Mouse (Mus musculus) hindbrain, embryonic 11.5 days (tissue): ENCODE data around the gene Tprgl. TPM values are rescaled to one million over a fixed set of nuclear protein-coding genes. Genes with fewer than 3 reads are reported as not detected.

Source experiments
- ATAC-seq: fragments of 200-750 bp; cut with Nextera tagmentation; 2 replicates; pipeline ENCODE4 v1.8.0; 2017; ENCODE audit warnings: mild to moderate bottlenecking, moderate TSS enrichment, moderate library complexity; ENCODE audit not compliant: low FRiP score
- DNase-seq: peaks from one replicate; pipeline ENCODE4 v3.0.0-alpha.2; 2015; ENCODE audit warnings: low spot score
- H3K27ac ChIP-seq: fragments of 300-500 bp; sonication (generic); 2 replicates; pipeline ENCODE4 v1.5.1; 2014; ENCODE audit warnings: mild to moderate bottlenecking, low read depth, low read length
- H3K27me3 ChIP-seq: fragments of 300-500 bp; sonication (generic); 2 replicates; pipeline ENCODE4 v1.6.1; 2014; ENCODE audit warnings: mild to moderate bottlenecking, low read length, moderate library complexity, mixed read lengths; ENCODE audit not compliant: control insufficient read depth, insufficient read depth
- H3K36me3 ChIP-seq: fragments of 300-500 bp; sonication (generic); 2 replicates; pipeline ENCODE4 v1.6.1; 2014; ENCODE audit warnings: mild to moderate bottlenecking, low read length, moderate library complexity, mixed read lengths; ENCODE audit not compliant: control insufficient read depth, insufficient read depth
- H3K4me1 ChIP-seq: fragments of 300-500 bp; sonication (generic); replicated peaks from 2 replicates; pipeline ENCODE4 v1.6.1; 2014; ENCODE audit warnings: low read length, mixed read lengths; ENCODE audit not compliant: control insufficient read depth, insufficient read depth
- H3K4me2 ChIP-seq: fragments of 300-500 bp; sonication (generic); replicated peaks from 2 replicates; pipeline ENCODE4 v1.6.1; 2014; ENCODE audit warnings: mild to moderate bottlenecking, low read depth, low read length
- H3K4me3 ChIP-seq: fragments of 300-500 bp; sonication (generic); 2 replicates; pipeline ENCODE4 v1.5.1; 2014; ENCODE audit warnings: low read depth, low read length
- H3K9ac ChIP-seq: fragments of 300-500 bp; sonication (generic); 2 replicates; pipeline ENCODE4 v1.6.1; 2014; ENCODE audit warnings: low read depth, low read length
- H3K9me3 ChIP-seq: fragments of 300-500 bp; sonication (generic); 2 replicates; pipeline ENCODE4 v1.6.1; 2016; ENCODE audit warnings: low read length; ENCODE audit not compliant: control insufficient read depth
- WGBS: fragments of 180-500 bp; shearing (Covaris S2); extraction: QIAGEN DNeasy Blood & Tissue Kit; methylation state at CpG from one replicate; pipeline ENCODE4 v1.1.7; 2014; 5-methylcytosine and 5-hydroxymethylcytosine counted together
- polyA plus RNA-seq: library from polyadenylated mRNA; unstranded; fragments of >200 nt; fragmentation: Nextera tagmentation; extraction: Ambion mirVana; gene quantifications from 2 replicates; pipeline ENCODE4 v1.2.1, GENCODE M21; 2014

Gene Tprgl
- polyA plus RNA-seq, 1 experiment from 2014 or later = 141 TPM

DNA sequence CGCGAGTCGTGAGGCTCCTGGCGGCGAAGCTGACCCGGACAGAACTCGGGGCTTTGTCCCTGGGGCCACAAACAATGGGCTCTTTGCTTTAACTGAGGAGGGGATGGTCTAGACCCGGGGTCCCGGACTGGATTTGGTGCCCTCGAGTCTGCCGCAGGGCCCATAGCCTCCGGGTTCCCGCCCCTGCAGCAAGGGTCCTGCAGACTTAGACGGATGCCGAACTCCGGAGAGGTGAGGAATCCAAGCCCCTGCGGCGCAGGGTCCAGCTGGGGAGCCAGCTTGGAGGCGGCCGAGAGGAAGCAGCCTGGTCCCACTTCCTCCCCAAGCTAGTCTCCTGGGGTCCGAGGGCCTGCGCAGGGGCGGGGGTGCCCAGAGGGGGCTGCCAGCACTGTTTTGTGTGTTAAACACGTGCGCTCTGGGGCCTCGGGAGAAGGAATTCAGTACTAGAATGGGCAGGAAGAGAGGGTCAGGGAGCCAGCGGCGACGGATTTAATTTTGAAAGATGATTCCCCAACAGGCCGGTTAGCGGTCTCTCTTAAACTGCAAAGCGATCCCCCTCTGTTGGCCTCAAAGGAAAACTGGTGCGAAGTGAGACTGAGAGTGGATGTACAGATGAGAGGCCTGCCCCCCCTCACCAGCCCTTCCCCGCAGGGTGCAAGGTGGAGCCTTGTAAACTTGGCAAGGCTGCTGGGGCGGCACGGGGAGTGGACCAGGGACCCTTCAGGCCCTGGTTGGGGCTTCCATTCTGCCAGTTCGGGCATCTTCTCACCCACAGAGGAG is 10.9 kb upstream of the Tprgl start:
- peaks cover 11% of the 10 kb centered on the region for H3K4me1 ChIP-seq
- peak overlapping the region; percentile 55 for H3K9ac ChIP-seq
- peaks cover 19% of the 10 kb centered on the region for H3K27me3 ChIP-seq
- ATAC-seq (peak; percentile 69), DNase-seq (peak; percentile 69)
- no peaks in the 10 kb centered on the region for H3K9me3 ChIP-seq
- WGBS = 2% methylated on average over 37 of the region's 37 CpGs
- H3K36me3 ChIP-seq = no peaks in the 10 kb centered on the region
- H3K4me2 ChIP-seq = peak overlapping the region; percentile 94
- H3K4me3 ChIP-seq = peak overlapping the region; percentile 60
- peak overlapping the region; percentile 31 for H3K27ac ChIP-seq

GRCm38 (mm10) chr4:154170506-154171150 is 10.2 kb upstream of the Tprgl start, which contains the start of gene Megf6:
TSS of gene Megf6 (plus strand) at chr4:154170730.
- Histone ChIP-seq H3K27ac (peak within 1 kb of the TSS; percentile 31), H3K9ac (peak within 1 kb of the TSS; percentile 55), H3K4me3 (peak within 1 kb of the TSS; percentile 60), H3K4me2 (peak within 1 kb of the TSS; percentile 94), H3K9me3 (no peaks in the 10 kb centered on the region), H3K36me3 (no peaks in the 10 kb centered on the region), H3K27me3 (peaks cover 19% of the 10 kb centered on the region), H3K4me1 (peaks cover 11% of the 10 kb centered on the region)
- under 1% methylated on average over 50 of the region's 61 CpGs for WGBS
- ATAC-seq (peak; percentile 82), DNase-seq (peak; percentile 84)

DNA sequence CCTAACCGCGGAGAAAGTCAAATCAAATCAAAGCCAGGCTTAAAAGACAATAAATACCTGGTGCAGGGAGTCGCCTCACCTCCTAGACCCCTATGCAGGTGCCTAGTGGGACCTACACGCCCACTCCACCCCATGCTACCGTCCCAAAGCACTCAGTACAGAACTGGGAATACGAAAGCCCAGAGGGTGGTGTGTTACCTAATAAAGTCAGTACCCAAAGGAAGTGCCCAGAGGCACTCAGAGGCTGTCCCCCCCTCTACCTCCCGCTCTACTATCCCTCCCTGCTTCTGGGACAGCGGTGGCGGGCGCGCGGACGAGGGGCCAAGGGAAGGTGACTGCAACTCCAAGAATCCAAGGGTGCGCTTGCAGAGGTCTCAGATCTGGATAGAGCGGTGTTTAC is 9.6 kb upstream of the Tprgl start:
- Histone ChIP-seq H3K4me2 (peak overlapping the region; percentile 94), H3K27ac (no peak overlapping the region), H3K9me3 (no peaks in the 10 kb centered on the region), H3K27me3 (peaks cover 19% of the 10 kb centered on the region), H3K36me3 (no peaks in the 10 kb centered on the region), H3K4me1 (peaks cover 11% of the 10 kb centered on the region), H3K9ac (no peak overlapping the region), H3K4me3 (peak overlapping the region; percentile 60)
- DNase-seq (peak; percentile 20), ATAC-seq (peak; percentile 25)
- WGBS = 3% methylated on average over 15 of the region's 15 CpGs

DNA sequence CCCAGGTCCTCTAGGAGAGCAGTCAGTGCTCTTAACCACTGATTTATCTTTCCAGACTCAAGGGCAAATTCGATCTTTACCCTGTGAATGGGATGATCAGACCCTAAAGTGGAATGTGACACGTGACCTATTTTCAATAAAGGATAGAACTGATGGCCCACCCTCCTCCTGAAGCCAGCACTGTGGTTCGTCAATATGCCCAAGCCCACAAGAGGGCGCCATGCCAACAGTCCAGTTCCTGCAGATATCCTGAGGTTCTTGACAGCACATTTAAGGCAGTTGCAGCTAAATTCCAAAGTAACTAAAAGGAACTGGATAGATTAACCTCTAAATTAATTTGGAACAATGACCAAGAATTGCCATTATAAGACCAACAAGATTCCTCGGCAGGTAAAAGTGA is 6.6 kb upstream of the Tprgl start:
- Histone ChIP-seq H3K4me3 (no peak overlapping the region), H3K9ac (no peak overlapping the region), H3K4me1 (peaks cover 5% of the 10 kb centered on the region), H3K4me2 (no peak overlapping the region), H3K27ac (no peak overlapping the region), H3K9me3 (no peaks in the 10 kb centered on the region), H3K36me3 (no peaks in the 10 kb centered on the region), H3K27me3 (peaks cover 17% of the 10 kb centered on the region)
- whole genome bisulfite sequencing = 23% methylated on average over 5 of the region's 5 CpGs
- ATAC-seq (no peak), DNase-seq (peak; percentile 79)

DNA sequence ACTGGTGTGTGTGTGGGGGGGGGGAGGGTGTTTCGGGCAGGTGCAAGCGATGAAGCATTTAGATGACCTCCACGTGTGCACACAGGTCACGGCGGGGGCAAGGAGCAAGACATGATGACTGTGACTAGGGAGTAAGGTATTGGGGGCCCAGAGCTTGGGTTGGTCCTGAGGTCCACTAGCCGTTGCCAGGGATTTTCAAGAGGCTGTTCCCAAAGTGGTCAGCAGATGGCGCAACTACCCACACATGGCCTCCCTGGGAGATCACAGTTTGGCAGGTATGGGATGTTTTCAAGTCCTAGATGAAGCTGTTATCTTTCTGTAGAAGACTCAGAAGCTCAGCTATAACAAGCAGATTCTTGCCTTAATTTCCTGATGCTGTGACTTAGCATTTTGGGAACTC is 2.8 kb upstream of the Tprgl start:
- H3K27me3 ChIP-seq = no peaks in the 10 kb centered on the region
- 0 out of 2 replicates have a peak, but pooled peaks cover 3% of the 10 kb centered on the region for H3K4me1 ChIP-seq
- H3K4me2 ChIP-seq = no peak overlapping the region
- no peaks in the 10 kb centered on the region for H3K9me3 ChIP-seq
- peak; percentile 92 for DNase-seq
- no peak overlapping the region for H3K9ac ChIP-seq
- WGBS = 20% methylated on average over 7 of the region's 7 CpGs
- no peak overlapping the region for H3K27ac ChIP-seq
- H3K36me3 ChIP-seq = no peaks in the 10 kb centered on the region
- no peak for ATAC-seq
- H3K4me3 ChIP-seq = no peak overlapping the region

DNA sequence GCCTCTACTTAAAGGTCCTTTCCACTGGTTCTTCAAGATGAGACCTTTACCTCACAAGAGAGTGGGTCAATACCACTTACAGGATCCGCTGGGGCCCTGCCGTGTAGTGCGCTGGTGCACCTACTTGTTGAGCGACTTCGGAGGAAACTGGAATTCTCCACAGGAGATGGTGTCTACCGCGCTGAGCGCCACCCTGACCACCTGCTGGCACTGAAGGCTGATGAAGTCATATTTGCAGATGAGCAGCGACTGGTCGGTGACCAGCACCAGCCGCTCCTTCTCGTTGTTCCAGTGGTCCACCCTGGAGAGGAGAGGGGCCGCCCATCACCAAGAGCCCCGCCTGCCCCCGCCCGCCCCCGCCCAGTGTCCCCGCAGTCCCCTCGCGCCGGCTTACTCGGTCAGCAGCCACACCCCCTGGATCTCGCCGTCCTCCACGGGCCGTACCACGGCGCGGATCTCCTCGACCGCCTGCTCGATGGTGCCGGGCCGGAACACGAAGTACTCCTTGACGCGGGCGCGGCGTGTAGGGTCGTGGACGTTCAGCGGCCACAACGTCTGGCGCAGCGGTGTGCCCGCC is 417 bp downstream of the Tprgl start:
- peak; percentile 68 for ATAC-seq
- Histone ChIP-seq H3K9ac (peak overlapping the region; percentile 67), H3K4me3 (peak overlapping the region; percentile 89), H3K27me3 (no peaks in the 10 kb centered on the region), H3K9me3 (no peaks in the 10 kb centered on the region), H3K36me3 (no peaks in the 10 kb centered on the region), H3K4me2 (peak overlapping the region; percentile 70), H3K4me1 (0 out of 2 replicates have a peak, but pooled peaks cover 3% of the 10 kb centered on the region), H3K27ac (peak overlapping the region; percentile 71)
- peak; percentile 46 for DNase-seq
- WGBS = 1% methylated on average over 46 of the region's 47 CpGs

GRCm38 (mm10) chr4:154159002-154159401 is 1.5 kb downstream of the Tprgl start:
- 0 out of 2 replicates have a peak, but pooled peaks cover 3% of the 10 kb centered on the region for H3K4me1 ChIP-seq
- H3K9me3 ChIP-seq = no peaks in the 10 kb centered on the region
- H3K27me3 ChIP-seq = no peaks in the 10 kb centered on the region
- no peak overlapping the region for H3K9ac ChIP-seq
- H3K36me3 ChIP-seq = no peaks in the 10 kb centered on the region
- H3K27ac ChIP-seq = no peak overlapping the region
- 26% methylated on average over 6 of the region's 6 CpGs for WGBS
- H3K4me2 ChIP-seq = no peak overlapping the region
- H3K4me3 ChIP-seq = no peak overlapping the region
- ATAC-seq (0 out of 2 replicates have a peak, but pooled peaks have one; percentile 16), DNase-seq (peak; percentile 93)

GRCm38 (mm10) chr4:154157970-154158662 is 2.4 kb downstream of the Tprgl start:
- no peak for ATAC-seq
- DNase-seq = no peak
- H3K4me3 ChIP-seq = no peak overlapping the region
- H3K36me3 ChIP-seq = no peaks in the 10 kb centered on the region
- no peaks in the 10 kb centered on the region for H3K9me3 ChIP-seq
- no peak overlapping the region for H3K9ac ChIP-seq
- no peak overlapping the region for H3K27ac ChIP-seq
- 0 out of 2 replicates have a peak, but pooled peaks cover 3% of the 10 kb centered on the region for H3K4me1 ChIP-seq
- no peaks in the 10 kb centered on the region for H3K27me3 ChIP-seq
- H3K4me2 ChIP-seq = no peak overlapping the region
- WGBS = 93% methylated on average over 14 of the region's 14 CpGs
